Mouse (Mus musculus) NIH3T3 (cell line): ENCODE data around the gene Slc7a7.

Source experiments
- DNase-seq: peaks from one replicate; pipeline ENCODE4 v3.0.0-alpha.2; 2012; ENCODE audit warnings: low read depth

Slc7a7 gene

DNA sequence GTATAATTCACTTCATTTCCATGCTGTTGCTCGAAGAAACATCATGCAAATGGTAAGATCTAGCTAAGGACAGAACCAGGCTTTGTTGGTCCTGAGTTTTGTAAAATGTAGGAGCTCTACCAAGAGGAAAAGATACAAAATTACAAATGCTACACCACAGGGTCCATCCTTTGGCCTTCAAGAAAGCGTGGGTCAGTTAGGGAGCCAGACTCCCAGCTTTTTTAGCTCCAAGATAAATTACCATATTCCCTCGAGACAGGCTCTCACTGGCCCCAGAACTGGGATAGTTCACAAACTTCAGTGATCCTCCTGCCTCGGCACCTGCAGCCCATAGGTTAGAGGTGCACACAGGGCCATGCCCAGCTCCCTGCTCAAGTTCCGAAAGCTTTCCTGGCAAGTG lies 93.1 kb downstream of the Slc7a7 start:
- no peak for DNase-seq

DNA sequence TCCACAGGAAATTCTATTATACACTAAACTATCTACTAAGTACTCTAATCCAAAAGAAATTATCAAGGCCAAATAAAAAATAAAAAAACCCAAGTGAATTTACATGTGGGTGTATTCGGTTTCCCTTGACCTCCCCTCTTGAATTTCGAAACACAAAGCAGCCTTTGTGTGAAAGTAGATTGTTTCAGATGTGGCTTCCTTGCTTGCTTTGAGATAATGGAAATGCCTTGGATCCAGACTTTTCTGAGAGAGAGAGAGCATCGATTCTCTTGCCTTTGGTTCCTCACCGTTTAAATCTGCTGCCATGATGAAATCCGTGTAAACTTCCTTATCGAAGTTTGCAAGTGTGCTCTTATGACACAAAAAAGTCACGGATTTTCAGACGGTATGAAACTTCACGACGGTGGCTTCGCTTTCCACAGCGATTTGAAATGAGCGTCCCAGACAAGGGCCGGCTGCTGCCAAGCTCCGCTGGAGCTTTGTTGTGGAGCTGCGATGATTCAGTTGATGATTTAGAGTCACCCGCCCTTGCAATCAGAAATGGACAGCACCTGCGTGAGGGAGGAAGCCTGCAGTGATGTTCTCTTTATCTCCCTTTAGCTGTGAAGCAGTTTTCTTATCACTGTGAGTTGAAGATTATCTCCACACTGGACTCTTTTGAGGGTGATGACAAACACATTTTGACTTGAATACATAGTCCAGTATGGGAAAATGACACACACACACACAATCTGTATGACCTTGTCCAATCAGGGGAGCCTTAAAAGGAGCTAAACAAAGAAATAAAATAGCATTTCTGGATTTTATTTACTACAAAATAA lies 95.8 kb downstream of the Slc7a7 start:
- DNase-seq = no peak
